Mouse (Mus musculus) heart, postnatal 0 days (tissue): ENCODE measurements around the gene Rhbdd3.

Source experiments
- CTCF ChIP-seq: IDR thresholded peaks from 2 replicates; pipeline ENCODE4 v1.5.1; 2016; ENCODE audit warnings: antibody characterized with exemption, control low read depth, low read depth
- EP300 ChIP-seq: IDR thresholded peaks from 2 replicates; pipeline ENCODE4 v1.6.1; 2016; ENCODE audit warnings: antibody characterized with exemption, low read depth

DNA sequence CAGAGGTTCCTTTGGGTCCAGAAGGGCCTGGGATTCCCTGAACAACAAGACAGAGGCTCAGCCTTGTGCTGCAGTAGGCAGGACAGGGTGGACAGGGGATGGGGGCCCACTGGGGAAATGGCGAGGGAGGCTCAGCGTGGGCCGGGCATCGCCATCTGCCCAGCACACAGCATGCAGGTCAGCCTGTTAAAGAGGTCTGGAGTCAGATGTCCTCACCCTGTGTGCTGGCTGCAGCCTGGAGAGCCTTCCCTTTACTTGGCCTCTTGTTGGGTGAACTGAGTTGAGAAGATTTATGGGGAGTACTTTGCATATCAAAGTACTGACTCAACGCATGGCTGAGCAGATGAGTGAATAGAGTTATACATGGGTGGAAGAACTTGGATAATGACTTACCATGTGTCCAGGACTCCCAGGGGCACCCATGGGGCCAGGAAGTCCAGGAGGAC lies 30.3 kb downstream of the Rhbdd3 start:
- TF ChIP-seq EP300 (no peak), CTCF (no peak)
